Mouse (Mus musculus) intestine, embryonic 15.5 days (tissue): ENCODE data around the gene Hus1. TPM values are rescaled to one million over a fixed set of nuclear protein-coding genes. Genes with fewer than 3 reads are reported as not detected.

Source experiments
- ATAC-seq: fragments of 200-750 bp; cut with Nextera tagmentation; 2 replicates; pipeline ENCODE4 v1.8.0; 2017; ENCODE audit warnings: moderate TSS enrichment, moderate library complexity
- H3K27ac ChIP-seq: fragments of 300-500 bp; sonication (generic); 2 replicates; pipeline ENCODE4 v1.5.1; 2015; ENCODE audit warnings: mild to moderate bottlenecking, inconsistent platforms
- H3K27me3 ChIP-seq: fragments of 300-500 bp; sonication (generic); replicated peaks from 2 replicates; pipeline ENCODE4 v1.6.1; 2015; ENCODE audit warnings: inconsistent platforms
- H3K36me3 ChIP-seq: fragments of 300-500 bp; sonication (generic); 2 replicates; pipeline ENCODE4 v1.6.1; 2015; ENCODE audit warnings: inconsistent platforms
- H3K4me1 ChIP-seq: fragments of 300-500 bp; sonication (generic); replicated peaks from 2 replicates; pipeline ENCODE4 v1.6.1; 2015; ENCODE audit warnings: inconsistent platforms
- H3K4me2 ChIP-seq: fragments of 300-500 bp; sonication (generic); replicated peaks from 2 replicates; pipeline ENCODE4 v1.6.1; 2015; ENCODE audit warnings: mild to moderate bottlenecking, inconsistent platforms
- H3K4me3 ChIP-seq: fragments of 300-500 bp; sonication (generic); replicated peaks from 2 replicates; pipeline ENCODE4 v1.5.1; 2015; ENCODE audit warnings: inconsistent platforms
- H3K9ac ChIP-seq: fragments of 300-500 bp; sonication (generic); 2 replicates; pipeline ENCODE4 v1.6.1; 2015; ENCODE audit warnings: inconsistent platforms
- H3K9me3 ChIP-seq: fragments of 300-500 bp; sonication (generic); 2 replicates; pipeline ENCODE4 v1.6.1; 2016; ENCODE audit warnings: inconsistent platforms
- WGBS: fragments of 180-500 bp; shearing (Covaris S2); methylation state at CpG from one replicate; pipeline ENCODE4 v1.1.7; 2015; 5-methylcytosine and 5-hydroxymethylcytosine counted together
- polyA plus RNA-seq: library from polyadenylated mRNA; unstranded; fragments of >200 nt; fragmentation: Nextera tagmentation; extraction: Ambion mirVana; gene quantifications from 2 replicates; pipeline ENCODE4 v1.2.1, GENCODE M21; 2015

Gene Hus1
- polyA plus RNA-seq, 1 experiment from 2014 or later, result 14.1 TPM

DNA sequence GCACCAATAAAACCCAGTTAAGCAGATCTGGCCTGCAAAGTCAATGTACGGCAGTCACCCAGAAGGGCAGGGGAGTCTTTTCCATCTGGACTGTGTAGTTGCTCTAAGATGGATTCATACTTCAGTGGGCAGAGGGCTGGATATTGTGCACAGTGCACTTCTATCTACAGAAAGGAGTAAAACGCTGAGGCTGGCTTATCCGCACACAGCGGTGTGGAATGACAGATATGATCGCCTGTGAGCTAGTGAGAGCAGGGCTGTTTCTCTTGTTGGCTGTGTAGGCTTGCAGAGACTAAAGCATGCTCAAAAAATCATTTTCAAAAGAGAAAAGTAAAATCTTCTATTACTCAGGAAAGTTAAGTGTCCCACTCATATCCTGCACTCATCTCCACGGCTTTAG is 38.9 kb downstream of the Hus1 start:
- H3K9ac ChIP-seq, result no peak overlapping the region
- H3K4me3 ChIP-seq, result no peak overlapping the region
- ATAC-seq, result no peak
- WGBS, result 80% methylated on average over 6 of the region's 6 CpGs
- no peak overlapping the region for H3K4me2 ChIP-seq
- H3K27ac ChIP-seq, result no peak overlapping the region
- H3K9me3 ChIP-seq, result no peaks in the 10 kb centered on the region
- H3K4me1 ChIP-seq, result 0 out of 2 replicates have a peak, but pooled peaks cover 3% of the 10 kb centered on the region
- H3K36me3 ChIP-seq, result no peaks in the 10 kb centered on the region
- no peaks in the 10 kb centered on the region for H3K27me3 ChIP-seq

DNA sequence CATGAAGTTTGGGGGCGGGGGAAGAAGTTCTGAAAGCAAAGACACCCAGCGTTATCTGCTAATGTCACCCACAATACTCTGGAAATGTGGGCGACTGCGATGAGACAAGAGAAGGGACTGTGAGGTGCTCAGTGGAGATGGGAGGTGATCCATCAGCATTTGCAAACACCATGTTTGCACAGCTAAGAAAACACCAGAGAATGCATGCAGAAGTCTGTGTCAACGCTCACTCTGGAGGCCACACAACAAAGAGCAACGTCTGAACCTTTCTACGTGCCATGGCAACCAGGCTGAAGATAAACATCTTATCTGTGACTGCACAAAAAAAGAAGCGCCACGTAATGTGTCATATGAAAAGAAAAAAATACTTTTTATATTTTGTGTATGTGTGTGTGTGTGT is 40.5 kb downstream of the Hus1 start:
- Histone ChIP-seq H3K27me3 (no peaks in the 10 kb centered on the region), H3K4me1 (no peaks in the 10 kb centered on the region), H3K9ac (no peak overlapping the region), H3K36me3 (no peaks in the 10 kb centered on the region), H3K27ac (no peak overlapping the region), H3K9me3 (no peaks in the 10 kb centered on the region), H3K4me3 (no peak overlapping the region), H3K4me2 (no peak overlapping the region)
- WGBS, result 65% methylated on average over 9 of the region's 9 CpGs
- no peak for ATAC-seq

DNA sequence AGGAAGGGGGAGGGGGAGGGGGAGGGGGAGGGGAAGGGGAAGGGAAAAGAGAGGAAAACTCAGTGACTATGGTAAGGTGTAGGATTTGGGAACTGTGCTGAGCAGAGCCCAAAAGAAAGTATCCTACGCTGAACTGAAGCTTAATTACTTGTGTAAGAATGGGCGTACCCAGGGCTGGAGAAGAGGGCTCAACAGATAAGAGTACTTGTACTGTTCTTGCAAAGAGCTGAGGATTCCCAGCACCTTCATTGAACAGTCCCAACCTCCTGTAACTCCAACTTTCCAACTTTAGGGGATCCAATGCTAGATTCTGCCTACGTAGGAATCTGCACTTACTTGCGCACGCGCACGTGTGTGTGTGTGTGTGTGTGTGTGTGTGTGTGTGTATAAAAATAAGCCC is 42.9 kb downstream of the Hus1 start:
- Histone ChIP-seq H3K36me3 (no peaks in the 10 kb centered on the region), H3K9ac (no peak overlapping the region), H3K27ac (no peak overlapping the region), H3K4me3 (no peak overlapping the region), H3K4me2 (no peak overlapping the region), H3K27me3 (no peaks in the 10 kb centered on the region), H3K4me1 (no peaks in the 10 kb centered on the region), H3K9me3 (no peaks in the 10 kb centered on the region)
- WGBS, result 97% methylated on average over 7 of the region's 7 CpGs
- ATAC-seq, result no peak

DNA sequence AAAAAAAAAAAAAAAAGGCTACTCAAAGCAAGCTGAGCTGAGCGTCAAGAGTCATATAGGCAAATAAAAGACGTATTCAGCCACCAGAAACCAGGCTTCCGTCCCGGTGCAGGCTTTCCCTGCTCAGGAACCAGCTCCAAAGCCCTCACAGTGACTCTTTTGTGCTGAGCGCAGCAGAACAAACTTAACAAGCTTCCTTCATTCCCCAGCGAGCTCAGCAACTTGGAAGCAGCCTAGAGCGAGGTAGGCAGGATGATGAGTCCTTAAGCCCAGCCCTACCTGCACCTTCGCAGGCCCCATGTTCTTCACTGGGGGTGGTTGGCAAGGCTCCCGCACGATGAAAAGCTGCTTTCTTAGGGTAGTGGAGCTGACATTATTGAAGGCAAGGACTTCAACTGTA is 52.4 kb downstream of the Hus1 start:
- no peak overlapping the region for H3K4me2 ChIP-seq
- H3K27ac ChIP-seq, result no peak overlapping the region
- no peaks in the 10 kb centered on the region for H3K9me3 ChIP-seq
- H3K27me3 ChIP-seq, result no peaks in the 10 kb centered on the region
- 63% methylated on average over 10 of the region's 10 CpGs for WGBS
- no peaks in the 10 kb centered on the region for H3K36me3 ChIP-seq
- no peak overlapping the region for H3K4me3 ChIP-seq
- H3K4me1 ChIP-seq, result no peaks in the 10 kb centered on the region
- no peak overlapping the region for H3K9ac ChIP-seq
- no peak for ATAC-seq

DNA sequence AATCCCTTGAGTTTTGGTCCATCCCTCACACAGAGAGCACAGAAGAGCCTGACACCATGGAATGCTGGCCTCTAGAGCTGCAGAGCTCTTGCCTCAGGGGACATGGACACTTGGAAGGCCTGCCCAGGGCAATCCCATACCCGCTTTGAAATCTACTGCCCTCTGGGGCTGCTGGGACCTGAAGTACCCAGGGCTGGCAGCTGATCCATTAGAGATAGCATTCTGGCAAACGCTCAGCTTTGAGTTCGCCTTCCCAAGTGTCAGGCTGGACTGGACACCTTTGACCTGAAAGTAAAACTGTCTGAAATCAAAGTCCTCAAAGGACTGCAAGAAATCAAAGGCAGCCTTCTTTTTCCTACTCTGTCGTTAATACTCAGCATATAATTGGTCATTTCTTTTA is 52.9 kb downstream of the Hus1 start:
- Histone ChIP-seq H3K9ac (no peak overlapping the region), H3K4me3 (no peak overlapping the region), H3K27me3 (no peaks in the 10 kb centered on the region), H3K36me3 (no peaks in the 10 kb centered on the region), H3K4me2 (no peak overlapping the region), H3K4me1 (no peaks in the 10 kb centered on the region), H3K27ac (no peak overlapping the region), H3K9me3 (no peaks in the 10 kb centered on the region)
- ATAC-seq, result no peak
- 58% methylated on average over 4 of the region's 4 CpGs for WGBS

DNA sequence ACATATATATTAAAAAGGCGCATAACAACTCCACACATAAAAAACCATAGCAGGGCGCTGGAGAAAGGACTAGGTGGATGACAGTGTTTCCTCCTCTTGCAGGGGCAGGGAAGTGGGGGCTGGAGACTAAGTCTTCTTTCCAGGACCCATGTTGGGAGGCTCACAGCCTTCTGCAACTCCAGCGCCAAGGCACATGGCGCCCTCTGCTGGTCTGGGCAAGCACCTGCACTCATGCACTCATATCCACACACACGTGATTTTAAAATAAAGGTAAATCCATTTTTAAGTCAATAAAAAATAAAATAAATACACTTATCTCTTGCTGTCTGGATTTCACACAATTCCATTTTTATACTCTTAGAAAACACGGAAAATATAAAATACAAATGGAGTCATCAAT is 54.0 kb downstream of the Hus1 start:
- no peak for ATAC-seq
- Histone ChIP-seq H3K36me3 (no peaks in the 10 kb centered on the region), H3K4me2 (no peak overlapping the region), H3K27ac (no peak overlapping the region), H3K9me3 (no peaks in the 10 kb centered on the region), H3K9ac (no peak overlapping the region), H3K4me1 (no peaks in the 10 kb centered on the region), H3K4me3 (no peak overlapping the region), H3K27me3 (no peaks in the 10 kb centered on the region)
- 68% methylated on average over 6 of the region's 6 CpGs for WGBS

DNA sequence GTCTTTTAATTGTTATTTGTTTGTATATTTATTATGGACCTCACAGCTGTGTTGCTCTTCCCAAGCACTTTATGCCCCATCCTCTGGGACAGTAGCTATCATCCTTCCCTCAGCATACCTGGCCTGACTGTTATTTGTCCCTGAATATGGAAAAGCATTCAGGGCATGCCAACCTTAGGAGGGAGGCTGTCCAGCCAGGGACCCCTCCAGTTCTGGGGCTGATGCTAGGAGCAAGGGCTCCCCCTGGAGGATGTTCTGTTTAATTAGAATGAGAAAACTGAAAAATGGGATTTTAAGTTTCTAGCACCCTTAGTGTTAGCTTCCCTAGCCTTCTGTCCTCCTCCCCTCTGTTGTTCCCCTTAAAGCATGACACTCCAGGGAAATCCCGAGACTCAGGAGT is 55.3 kb downstream of the Hus1 start:
- no peak overlapping the region for H3K27ac ChIP-seq
- WGBS, result 16% methylated on average over 1 of the region's 1 CpGs
- no peaks in the 10 kb centered on the region for H3K9me3 ChIP-seq
- no peaks in the 10 kb centered on the region for H3K27me3 ChIP-seq
- no peak overlapping the region for H3K4me3 ChIP-seq
- no peaks in the 10 kb centered on the region for H3K36me3 ChIP-seq
- H3K9ac ChIP-seq, result no peak overlapping the region
- H3K4me2 ChIP-seq, result no peak overlapping the region
- no peaks in the 10 kb centered on the region for H3K4me1 ChIP-seq
- ATAC-seq, result 0 out of 2 replicates have a peak, but pooled peaks have one; percentile 23

DNA sequence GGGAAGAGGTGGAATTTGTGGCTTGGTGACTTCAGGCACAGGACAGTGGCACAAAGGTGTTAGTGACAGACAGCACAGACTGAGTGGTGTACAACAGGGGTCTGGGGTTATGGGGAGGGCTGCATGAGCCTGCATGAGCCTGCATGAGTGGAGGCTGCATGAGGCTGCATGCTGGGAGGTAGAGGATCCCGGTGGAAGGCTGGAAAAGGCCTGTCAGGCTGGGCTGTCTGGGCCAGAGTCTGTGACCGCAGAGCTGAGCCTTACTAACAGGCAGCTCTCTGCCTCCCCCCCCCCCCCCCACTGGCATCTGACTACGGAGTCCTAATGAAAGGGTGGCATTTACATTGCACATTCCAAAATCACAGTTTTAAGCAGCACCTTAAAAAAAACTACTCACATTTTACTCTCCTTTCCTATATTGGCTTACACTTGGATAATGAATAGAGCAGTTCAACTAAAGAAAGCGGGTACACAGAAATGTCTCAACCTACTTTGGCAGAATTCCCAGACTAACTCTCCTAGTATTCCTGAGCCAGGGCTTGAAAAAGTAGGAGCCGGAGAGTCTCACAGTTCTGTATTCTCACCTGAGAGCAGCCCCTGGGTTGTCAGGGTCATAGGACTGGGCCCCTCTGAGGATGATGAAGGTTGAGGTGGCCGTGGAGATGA is 61.1 kb downstream of the Hus1 start:
- H3K9ac ChIP-seq, result no peak overlapping the region
- H3K27me3 ChIP-seq, result no peaks in the 10 kb centered on the region
- no peak overlapping the region for H3K27ac ChIP-seq
- no peaks in the 10 kb centered on the region for H3K4me1 ChIP-seq
- H3K4me2 ChIP-seq, result no peak overlapping the region
- no peaks in the 10 kb centered on the region for H3K9me3 ChIP-seq
- no peak overlapping the region for H3K4me3 ChIP-seq
- H3K36me3 ChIP-seq, result no peaks in the 10 kb centered on the region
- no peak for ATAC-seq
- WGBS, result 68% methylated on average over 6 of the region's 6 CpGs

DNA sequence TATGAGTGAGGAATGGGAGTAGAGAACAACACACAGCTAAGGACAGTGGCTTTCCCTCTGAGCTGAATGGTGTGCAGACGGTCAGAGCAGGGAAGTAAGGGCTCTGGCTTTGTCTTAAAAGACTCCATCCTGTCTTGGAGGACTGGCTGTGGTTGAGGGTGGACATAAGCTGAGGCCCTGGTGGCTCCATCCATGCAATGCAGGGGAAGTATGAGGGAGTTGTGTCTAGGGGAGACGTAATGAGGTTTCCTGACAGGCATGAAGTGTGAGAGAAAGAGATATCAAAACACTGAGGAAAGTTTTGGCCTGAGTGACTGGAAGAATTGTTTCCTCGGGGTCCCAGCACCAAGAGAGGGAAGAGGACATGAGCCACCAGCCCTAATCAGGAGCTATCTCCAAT is 62.1 kb downstream of the Hus1 start:
- Histone ChIP-seq H3K4me1 (no peaks in the 10 kb centered on the region), H3K9ac (no peak overlapping the region), H3K4me3 (no peak overlapping the region), H3K36me3 (no peaks in the 10 kb centered on the region), H3K4me2 (no peak overlapping the region), H3K27me3 (no peaks in the 10 kb centered on the region), H3K27ac (no peak overlapping the region), H3K9me3 (no peaks in the 10 kb centered on the region)
- ATAC-seq, result no peak
- 77% methylated on average over 3 of the region's 3 CpGs for WGBS

DNA sequence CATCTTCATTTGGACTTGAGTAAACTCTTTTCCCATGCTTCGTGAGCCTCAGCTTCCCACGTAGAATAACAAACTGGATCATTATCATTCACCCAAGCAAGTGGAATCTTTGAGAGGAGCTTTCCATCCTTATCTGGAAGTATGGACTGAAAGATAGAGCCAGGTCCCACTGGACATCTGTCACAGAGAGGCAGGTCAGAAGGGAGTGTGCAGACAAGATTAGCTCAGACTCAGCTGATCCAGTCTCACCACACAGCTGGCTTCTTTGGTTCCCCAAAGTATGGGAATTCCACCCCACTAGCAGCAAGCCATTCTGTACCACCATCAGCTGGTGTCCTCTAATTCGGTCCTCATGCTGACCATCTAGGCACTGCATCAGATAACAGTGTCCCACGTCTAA is 66.9 kb downstream of the Hus1 start:
- H3K4me3 ChIP-seq, result no peak overlapping the region
- ATAC-seq, result no peak
- no peaks in the 10 kb centered on the region for H3K36me3 ChIP-seq
- no peaks in the 10 kb centered on the region for H3K27me3 ChIP-seq
- 76% methylated on average over 4 of the region's 4 CpGs for WGBS
- no peak overlapping the region for H3K9ac ChIP-seq
- H3K27ac ChIP-seq, result no peak overlapping the region
- no peaks in the 10 kb centered on the region for H3K4me1 ChIP-seq
- H3K4me2 ChIP-seq, result no peak overlapping the region
- no peaks in the 10 kb centered on the region for H3K9me3 ChIP-seq

Other genes starting within 250 kb of the Hus1 start
- 0.08 TPM in 1 of 2 replicates, not detected in the other for gene Pkd1l1, start 37.9 kb downstream of the Hus1 start, polyA plus RNA-seq
- gene Gm11992, start 37.4 kb upstream of the Hus1 start, polyA plus RNA-seq, result 0.50 and 0.58 TPM in 2 replicates
- 0.33 and 0.46 TPM in 2 replicates for gene Sun3, start 37.8 kb upstream of the Hus1 start, polyA plus RNA-seq
- gene Upp1, start 106.9 kb upstream of the Hus1 start, polyA plus RNA-seq, result 5.4 and 6.6 TPM in 2 replicates
- gene Abca13, start 180.8 kb upstream of the Hus1 start, polyA plus RNA-seq, result 0.39 and 0.52 TPM in 2 replicates